Mouse (Mus musculus): Measurements from ENCODE around the gene CT030661.1.
A peak's percentile ranks its signal among the peaks of the same experiment; 100 is the strongest.
"Not testable (repeated sequence)": the region's sequence is repeated elsewhere in the genome, so short reads cannot be mapped to it uniquely, and the experiment has no call there.

The CT030661.1 gene

GRCm38 (mm10) chr17:22314730-22315226, at the start of gene CT030661.1:
Gene CT030661.1, minus strand, starts transcription at chr17:22314837.
- peak; percentile 50 to 67 for DNase-seq

- DNase-seq: no peak
Observed at GRCm38 (mm10) chr17:22363895-22364294, 49.3 kb upstream of the CT030661.1 start.

GRCm38 (mm10) chr17:22361101-22361781, 46.6 kb upstream of the CT030661.1 start, which contains the start of the genes Zfp944 and Zfp758:
Gene Zfp944, minus strand, starts transcription at chr17:22361400.
Gene Zfp758, plus strand, starts transcription at chr17:22361453.
- peak; percentile 27 to 52 for DNase-seq

- DNase-seq: no peak
Observed at GRCm38 (mm10) chr17:22360572-22360971, 45.9 kb upstream of the CT030661.1 start.

GRCm38 (mm10) chr17:22352794-22353193, 38.2 kb upstream of the CT030661.1 start:
- peak in 1 of 2 experiments; percentile 32 for DNase-seq

- not testable (repeated sequence) for DNase-seq
Observed at GRCm38 (mm10) chr17:22315247-22315646, 610 bp upstream of the CT030661.1 start.

- DNase-seq: peak in 1 of 2 experiments; percentile 2
Observed at GRCm38 (mm10) chr17:22314219-22314618, 418 bp downstream of the CT030661.1 start.
